Mouse (Mus musculus) lung, postnatal 0 days (tissue): Measurements from ENCODE around the gene Gabra2.

Source experiments
- CTCF ChIP-seq: IDR thresholded peaks from 2 replicates; pipeline ENCODE4 v1.5.1; 2016; ENCODE audit warnings: antibody characterized with exemption, mild to moderate bottlenecking
- EP300 ChIP-seq: IDR thresholded peaks from 2 replicates; pipeline ENCODE4 v1.6.1; 2016; ENCODE audit warnings: antibody characterized with exemption, mild to moderate bottlenecking, control low read depth

DNA sequence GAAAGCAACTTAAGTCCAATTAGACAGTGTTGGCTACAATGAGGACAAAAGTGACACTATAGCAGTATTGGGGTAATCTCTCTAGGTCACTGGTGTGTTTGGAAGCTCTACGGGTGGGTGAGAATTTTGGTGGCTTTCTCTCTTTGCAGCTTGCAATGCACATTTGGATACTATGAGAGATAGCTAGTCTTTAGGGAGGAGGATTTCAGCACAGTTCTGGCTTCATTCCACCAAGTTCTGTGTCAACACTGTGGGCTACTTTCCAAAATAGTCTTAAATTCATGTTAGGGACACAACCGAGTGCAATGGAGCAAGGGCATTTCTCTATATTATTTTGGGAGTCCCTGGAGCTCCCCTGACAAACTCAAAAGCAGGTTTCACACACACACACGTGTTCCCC, 58.3 kb downstream of the Gabra2 start:
- TF ChIP-seq CTCF, result no peak
- TF ChIP-seq EP300, result no peak
